Mouse (Mus musculus): Measurements from ENCODE around the gene Gm2004.
"Not testable (repeated sequence)": the region's sequence is repeated elsewhere in the genome, so short reads cannot be mapped to it uniquely, and the experiment has no call there.

The Gm2004 gene

DNA sequence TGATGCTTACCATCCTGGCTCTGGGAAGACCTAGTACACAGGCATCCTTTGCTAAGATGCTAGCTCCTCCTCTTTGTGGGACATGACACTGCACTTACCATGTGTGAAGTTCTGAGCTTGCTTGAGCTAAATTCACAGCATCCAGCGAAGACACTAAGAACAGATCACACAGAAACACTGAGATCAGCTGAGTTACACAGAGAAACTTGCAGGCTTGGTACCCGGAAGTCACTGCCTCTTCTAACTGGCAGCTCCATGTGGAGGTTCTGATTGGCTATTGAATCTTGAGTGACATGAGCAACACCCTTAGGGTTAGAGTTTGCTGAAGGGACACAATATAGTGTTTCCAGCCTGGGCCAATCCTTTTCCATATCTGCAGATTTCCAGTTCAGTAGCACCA is at the start of gene Gm2004:
TSS of gene Gm2004 (minus strand) at position 101 of the 400 bp plus-strand sequence.
- not testable (repeated sequence) for DNase-seq
